Mouse (Mus musculus): Measurements from ENCODE around the gene Scimp.

DNA sequence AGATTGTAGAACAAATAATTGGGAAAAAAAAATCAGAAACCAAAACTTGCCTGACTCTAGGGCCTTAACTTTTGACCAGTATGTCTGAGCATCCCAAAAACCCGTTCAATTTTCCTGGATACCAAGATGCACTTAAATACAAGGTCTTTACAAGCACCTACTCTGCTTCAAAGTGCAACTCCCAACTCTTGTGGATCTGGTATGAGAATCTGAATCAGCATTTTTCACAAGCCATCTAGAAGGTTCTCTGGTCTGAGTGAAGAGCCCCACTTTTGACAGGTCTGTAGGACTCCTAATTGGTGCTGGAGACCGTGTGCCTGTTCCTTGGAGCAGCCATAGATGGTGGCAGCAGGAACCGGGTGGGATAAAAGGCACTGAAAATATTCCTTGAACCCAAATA, 8.0 kb downstream of the Scimp start:
- no peak for TF ChIP-seq ZC3H11A (IDR thresholded peaks at IDR 0.05; ENCODE audit: borderline replicate concordance, low read depth, low read length)
- no peak for TF ChIP-seq HCFC1 (IDR thresholded peaks at IDR 0.05; ENCODE audit: borderline replicate concordance, insufficient read depth, low read length)
- TF ChIP-seq ZNF384 (IDR thresholded peaks at IDR 0.05; ENCODE audit: low read depth, low read length): no peak
